In the genomic region with DNA sequence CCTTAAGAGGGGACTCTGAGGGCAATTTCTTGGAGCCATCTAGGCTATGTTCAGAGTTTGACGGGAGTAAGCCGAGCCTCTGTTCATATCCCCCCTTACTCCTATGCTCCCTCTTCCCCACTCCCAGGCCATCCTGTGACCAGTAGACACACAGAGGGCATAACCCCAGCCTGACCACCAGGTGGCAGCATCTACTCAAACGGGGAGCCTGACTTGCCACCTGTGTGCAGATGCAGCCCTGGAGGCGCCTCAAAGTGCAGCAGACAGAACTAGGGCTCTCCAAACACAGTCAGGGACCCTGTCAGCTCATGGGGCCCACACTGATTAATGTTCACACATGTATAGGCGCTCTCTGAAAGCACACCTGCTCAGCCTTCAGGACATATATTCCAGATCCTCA, we compare ENCODE assay signal across 8 mouse cellular contexts. TPM values are rescaled to one million over a fixed set of nuclear protein-coding genes. Genes with fewer than 3 reads are reported as not detected.
DNase-seq lines count a peak whose midpoint lies in the region; ATAC-seq and TF ChIP-seq lines count a peak whose summit lies in the region.

No protein-coding gene starts in this region.

- no peaks in the 10 kb centered on the region for H3K9me3 ChIP-seq in G1E (replicated peaks)
- no peaks in the 10 kb centered on the region for H3K9me3 ChIP-seq in forebrain, embryonic 12.5 days

- peaks cover 47% of the 10 kb centered on the region for H3K27me3 ChIP-seq in G1E (ENCODE audit: insufficient read depth, low read length)
- peaks cover 47% of the 10 kb centered on the region for H3K27me3 ChIP-seq in forebrain, embryonic 12.5 days

- H3K4me1 ChIP-seq in G1E (ENCODE audit: insufficient read depth, low read depth, low read length) = peaks cover 80% of the 10 kb centered on the region
- peaks cover 21% of the 10 kb centered on the region for H3K4me1 ChIP-seq in forebrain, embryonic 12.5 days

- WGBS in forebrain, embryonic 12.5 days = 10% methylated on average over 5 of the region's 5 CpGs
- 3% methylated on average over 5 of the region's 5 CpGs for WGBS in large intestine, adult 2 months

- H3K4me2 ChIP-seq in forebrain, embryonic 12.5 days = no peak overlapping the region

- H3K27ac ChIP-seq in forebrain, embryonic 12.5 days = no peak overlapping the region

- peak; percentile 80 for DNase-seq in G1E (ENCODE audit: low spot score)
- peak; percentile 83 for DNase-seq in c-Kit-positive CD71-positive TER-119-positive erythroid progenitor cells, embryonic 14.5 days (ENCODE audit: low spot score)
- peak; percentile 80 to 88 for DNase-seq in heart, postnatal 36 days
- DNase-seq in large intestine, adult 2 months (ENCODE audit: low read depth, low spot score) = peak; percentile 59
- DNase-seq in lung, postnatal 14 days = peak; percentile 87
- peak; percentile 91 for DNase-seq in retina, embryonic 14.5 days (ENCODE audit: low spot score)
- peak; percentile 89 for DNase-seq in thymus, postnatal 25 days

- intact Hi-C loops in heart, postnatal 36 days (cut with DNase I) = loop anchor here (1.0 kb wide), 2 partner anchors 60 to 96 kb away; no protein-coding TSS in a partner anchor

- TF ChIP-seq CTCF in G1E (IDR thresholded peaks at IDR 0.05; ENCODE audit: low read depth, low read length) = peak; percentile 92

- peak; percentile 62 for ATAC-seq in G1E (ENCODE audit: extremely low read depth, insufficient number of reproducible peaks, low FRiP score, poor library complexity, severe bottlenecking)
- ATAC-seq in forebrain, embryonic 12.5 days (ENCODE audit: low FRiP score) = peak; percentile 49

- no peaks in the 10 kb centered on the region for H3K36me3 ChIP-seq in G1E (replicated peaks)
- no peaks in the 10 kb centered on the region for H3K36me3 ChIP-seq in forebrain, embryonic 12.5 days (replicated peaks)

- H3K9ac ChIP-seq in forebrain, embryonic 12.5 days = no peak overlapping the region

- no peak overlapping the region; the same call in 1 of the 2 replicates for H3K4me3 ChIP-seq in G1E (ENCODE audit: low read depth, low read length)
- no peak overlapping the region for H3K4me3 ChIP-seq in forebrain, embryonic 12.5 days (replicated peaks)

RNA-seq across cellular contexts. Expression of a gene that starts 8.8 kb away (rescaled TPM):
- total RNA-seq in G1E (2014; fragmentation: Nextera tagmentation) = 254 and 292 TPM in 2 replicates
- 53.1 and 54.4 TPM in 2 replicates for total RNA-seq in G1E (2017)
- 1,150 and 1,251 TPM in 2 replicates for polyA plus RNA-seq in G1E (2012)
- 0.82 and 1.2 TPM in 2 replicates for polyA plus RNA-seq in forebrain, embryonic 12.5 days (2016; fragmentation: Nextera tagmentation; extraction: Ambion mirVana)
- 10 to 100 TPM; 23.1 to 30.0 TPM for total RNA-seq in heart, postnatal 36 days (2021)
- polyA plus RNA-seq in large intestine, adult 2 months (2012; rRNA removed) = 24.6 and 51.1 TPM in 2 replicates

Comparison
In these comparisons a context has a peak if more than half of its experiments do, and no peak if none do; other contexts are left out.
1. RNA of a gene that starts 8.8 kb away (polyA plus RNA-seq): 1,150 to 1,251 TPM in G1E; 24.6 to 51.1 TPM in large intestine, adult 2 months and 0.82 to 1.2 TPM in forebrain, embryonic 12.5 days; every median in the first group is over 10 times any median in the second.
2. Peak in every context shown above with its lines, with median percentiles within 50 percentile points of each other: DNase-seq.